Mouse (Mus musculus) activated CD4-positive, CD25-positive, alpha-beta regulatory T cell, adult 4 months (primary cell): ENCODE results near the gene Hist1h1d. TPM values are rescaled to one million over a fixed set of nuclear protein-coding genes. Genes with fewer than 3 reads are reported as not detected.
"Not testable (repeated sequence)": the region's sequence is repeated elsewhere in the genome, so short reads cannot be mapped to it uniquely, and the experiment has no call there.

Source experiments
- ATAC-seq: one replicate; pipeline ENCODE4 v1.8.0; 2017
- polyA plus RNA-seq, 2 experiments: library from polyadenylated mRNA; unstranded; fragments of 100-300 nt; shearing (Covaris generic); gene quantifications; one replicate each; pipeline ENCODE4 v1.2.1; 2017

Gene Hist1h1d
- polyA plus RNA-seq, 2 experiments from 2014 or later = 0.31 to 0.79 TPM

GRCm38 (mm10) chr13:23550761-23551145 is 2.3 kb upstream of the Hist1h1d start:
- ATAC-seq = no peak

DNA sequence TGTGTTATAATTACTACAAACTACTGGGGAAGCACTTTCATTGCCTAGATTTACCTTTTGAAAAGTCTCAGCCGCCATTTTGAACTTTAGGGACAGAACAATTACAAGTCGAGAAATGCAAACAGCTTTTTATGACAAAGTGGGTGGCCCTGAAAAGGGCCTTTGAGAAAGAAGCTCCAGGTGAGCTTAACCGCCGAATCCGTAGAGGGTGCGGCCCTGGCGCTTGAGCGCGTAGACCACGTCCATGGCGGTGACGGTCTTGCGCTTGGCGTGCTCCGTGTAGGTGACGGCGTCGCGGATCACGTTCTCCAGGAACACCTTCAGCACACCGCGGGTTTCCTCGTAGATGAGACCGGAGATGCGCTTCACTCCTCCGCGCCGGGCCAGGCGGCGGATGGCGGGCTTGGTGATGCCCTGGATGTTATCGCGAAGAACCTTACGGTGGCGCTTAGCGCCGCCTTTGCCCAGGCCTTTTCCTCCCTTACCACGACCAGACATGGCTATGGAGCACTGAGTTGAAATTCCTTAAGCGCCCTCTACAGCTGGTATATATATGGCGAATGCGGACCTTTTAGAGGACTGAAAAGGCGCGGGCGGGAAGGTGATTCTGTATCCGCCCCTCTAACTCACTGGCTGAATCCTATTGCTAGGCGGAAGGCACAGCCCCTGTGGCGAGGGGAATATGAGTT is 1.8 kb upstream of the Hist1h1d start, which contains the start of gene Hist1h4f:
Gene Hist1h4f, minus strand, starts transcription at position 503 of the 689 bp plus-strand sequence.
- ATAC-seq = peak; percentile 66

GRCm38 (mm10) chr13:23551931-23552914 is 839 bp upstream of the Hist1h1d start:
- no peak for ATAC-seq

- no peak for ATAC-seq
Measured at GRCm38 (mm10) chr13:23554393-23554792, 1.3 kb downstream of the Hist1h1d start.

DNA sequence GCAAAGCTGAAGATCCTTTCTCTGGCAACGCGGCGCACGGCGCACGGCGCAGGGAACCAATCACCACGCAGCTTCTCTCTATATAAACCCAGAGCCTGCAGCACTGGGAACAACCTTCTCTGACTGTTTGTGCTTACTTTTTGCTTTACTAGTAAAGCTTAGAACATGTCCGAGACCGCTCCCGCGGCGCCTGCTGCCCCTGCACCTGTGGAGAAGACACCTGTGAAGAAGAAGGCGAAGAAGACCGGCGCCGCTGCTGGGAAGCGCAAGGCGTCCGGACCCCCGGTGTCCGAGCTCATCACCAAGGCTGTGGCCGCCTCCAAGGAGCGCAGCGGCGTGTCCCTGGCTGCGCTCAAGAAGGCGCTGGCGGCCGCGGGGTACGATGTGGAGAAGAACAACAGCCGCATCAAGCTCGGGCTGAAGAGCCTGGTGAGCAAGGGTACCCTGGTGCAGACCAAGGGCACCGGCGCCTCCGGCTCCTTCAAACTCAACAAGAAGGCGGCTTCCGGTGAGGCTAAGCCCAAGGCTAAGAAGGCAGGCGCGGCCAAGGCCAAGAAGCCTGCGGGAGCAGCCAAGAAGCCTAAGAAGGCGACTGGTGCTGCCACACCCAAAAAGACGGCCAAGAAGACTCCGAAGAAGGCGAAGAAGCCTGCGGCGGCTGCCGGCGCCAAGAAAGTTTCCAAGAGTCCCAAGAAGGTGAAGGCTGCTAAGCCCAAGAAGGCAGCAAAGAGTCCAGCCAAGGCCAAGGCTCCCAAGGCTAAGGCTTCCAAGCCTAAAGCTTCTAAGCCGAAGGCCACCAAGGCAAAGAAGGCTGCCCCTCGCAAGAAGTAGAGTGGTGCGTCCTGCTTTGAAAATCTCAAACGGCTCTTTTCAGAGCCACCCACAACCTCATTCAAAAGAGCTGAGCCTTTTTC is 2.1 kb downstream of the Hist1h1d start:
- ATAC-seq = peak; percentile 62

- peak; percentile 66 for ATAC-seq
Measured at GRCm38 (mm10) chr13:23555839-23556416, 2.9 kb downstream of the Hist1h1d start.

- no peak for ATAC-seq
Measured at GRCm38 (mm10) chr13:23556906-23557305, 3.8 kb downstream of the Hist1h1d start.

DNA sequence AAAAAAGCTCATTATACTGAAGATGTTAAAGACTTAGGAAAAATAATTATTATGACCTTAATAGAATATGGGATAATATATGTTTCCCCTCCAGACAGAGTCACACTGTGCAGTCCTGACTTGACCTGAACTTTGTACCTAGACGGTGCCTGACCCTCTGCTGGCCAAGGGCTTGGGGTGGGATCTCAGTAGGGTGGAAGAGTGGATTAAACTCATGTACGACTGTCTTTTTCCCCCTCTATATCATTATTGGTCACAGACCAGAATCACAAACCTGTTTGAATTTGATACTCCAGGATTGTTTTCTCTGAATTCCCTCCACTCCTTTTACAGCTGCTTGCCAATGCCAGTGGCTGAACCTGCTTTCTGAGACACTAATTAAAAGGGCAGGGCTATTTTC is 7.6 kb downstream of the Hist1h1d start:
- ATAC-seq = not testable (repeated sequence)

DNA sequence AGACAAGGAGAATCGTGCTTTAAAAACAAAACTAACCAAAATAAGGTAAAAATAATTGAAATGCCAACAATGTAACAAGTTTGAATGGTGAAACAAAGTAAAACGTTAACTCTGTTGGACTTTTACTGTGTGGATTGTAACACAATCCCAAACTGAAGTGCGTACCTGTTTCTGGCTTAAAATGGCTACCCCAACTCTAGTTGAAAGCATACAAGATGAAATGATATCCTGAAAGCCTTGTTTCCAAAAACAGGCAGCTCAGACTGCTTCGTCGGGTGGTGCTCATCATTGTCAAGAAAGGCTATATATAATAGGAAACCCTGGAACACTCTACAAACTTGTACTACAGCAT is 8.4 kb downstream of the Hist1h1d start:
- ATAC-seq = not testable (repeated sequence)

GRCm38 (mm10) chr13:23561883-23562659 is 9.0 kb downstream of the Hist1h1d start, which contains the start of gene Hist1h3e:
Hist1h3e (minus strand) TSS chr13:23562369.
- ATAC-seq = peak; percentile 97

DNA sequence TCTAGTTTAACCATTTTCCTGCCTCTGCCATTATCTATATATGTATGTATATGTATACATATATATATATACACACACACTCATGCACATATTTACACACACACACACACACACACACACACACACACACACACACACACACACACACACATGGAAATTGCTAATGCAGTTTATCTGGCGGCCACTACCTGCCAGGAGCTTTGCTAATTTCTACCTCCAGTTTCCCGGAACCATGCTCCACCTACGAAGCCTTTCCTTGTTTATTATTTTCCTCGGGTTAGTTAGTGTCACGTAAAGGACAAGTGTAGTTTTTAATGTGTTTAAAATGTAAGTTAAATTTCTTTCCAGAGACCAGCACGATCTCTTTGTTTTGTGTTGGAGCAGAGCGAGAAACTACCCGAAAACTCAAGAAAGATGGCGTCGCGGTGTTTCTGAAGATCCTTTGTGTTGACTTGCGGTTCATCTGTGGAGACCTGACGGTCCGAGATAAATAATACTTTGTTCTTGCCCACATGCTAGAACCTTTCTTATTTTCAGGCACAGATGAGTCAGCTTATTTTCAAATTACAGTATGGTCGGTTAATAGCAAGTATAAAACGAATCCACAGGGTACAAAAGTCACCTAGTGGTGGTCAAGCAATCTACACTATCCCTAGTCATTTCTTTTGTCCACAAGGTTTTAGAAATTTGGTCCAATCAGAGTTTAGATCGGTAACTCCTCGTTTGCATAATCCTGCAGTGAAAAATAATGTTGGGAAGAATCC is 9.8 kb downstream of the Hist1h1d start:
- no peak for ATAC-seq

DNA sequence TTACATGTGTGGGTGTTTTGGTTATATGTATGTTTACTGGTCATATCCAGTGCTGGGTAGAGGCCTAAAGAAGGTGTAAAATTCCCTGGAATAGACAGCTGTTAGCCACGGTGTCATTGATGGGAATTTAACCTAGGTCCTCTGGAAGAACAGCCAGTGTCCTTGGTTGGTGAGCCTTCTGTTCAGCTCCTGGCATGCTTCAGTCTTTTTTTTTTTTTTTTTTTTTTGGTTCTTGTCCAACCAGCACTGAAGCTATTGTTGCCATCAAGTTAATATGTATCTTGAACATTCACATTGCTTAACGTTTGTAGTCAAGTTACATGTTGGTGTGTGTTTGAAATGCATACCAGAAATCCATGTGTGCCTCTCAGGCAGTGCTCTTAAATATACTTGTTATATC is 11.4 kb downstream of the Hist1h1d start:
- no peak for ATAC-seq

DNA sequence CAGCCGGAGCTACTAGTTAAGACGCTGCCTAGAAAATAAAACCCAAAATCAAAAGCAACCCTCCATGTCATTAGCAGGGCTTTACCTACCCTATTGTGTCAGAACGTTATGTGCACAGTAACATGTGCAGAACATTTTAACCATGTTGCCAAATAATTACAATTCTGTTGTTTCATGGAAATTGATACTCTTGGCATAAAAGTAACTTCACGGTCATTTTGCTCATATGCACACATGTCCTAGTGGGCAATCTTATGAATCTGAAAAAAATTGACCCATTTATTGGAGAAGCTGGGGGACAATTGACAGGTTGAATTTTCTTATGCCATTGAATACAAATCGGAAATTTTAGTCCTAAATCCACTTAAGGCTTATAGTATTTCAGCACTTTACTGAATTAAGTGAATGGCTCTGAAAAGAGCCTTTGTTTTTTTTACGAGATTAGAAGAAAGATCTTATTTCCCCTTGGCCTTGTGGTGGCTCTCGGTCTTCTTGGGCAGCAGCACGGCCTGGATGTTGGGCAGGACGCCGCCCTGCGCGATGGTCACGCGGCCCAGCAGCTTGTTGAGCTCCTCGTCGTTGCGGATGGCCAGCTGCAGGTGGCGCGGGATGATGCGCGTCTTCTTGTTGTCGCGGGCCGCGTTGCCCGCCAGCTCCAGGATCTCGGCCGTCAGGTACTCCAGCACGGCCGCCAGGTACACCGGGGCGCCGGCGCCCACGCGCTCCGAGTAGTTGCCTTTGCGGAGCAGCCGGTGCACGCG is 17.4 kb downstream of the Hist1h1d start:
- ATAC-seq = peak; percentile 9

GRCm38 (mm10) chr13:23571022-23571503 is 18.0 kb downstream of the Hist1h1d start, which contains the start of the genes Hist1h2ae and Hist1h2bg:
Hist1h2ae (minus strand) TSS chr13:23571220.
Hist1h2bg (plus strand) TSS chr13:23571396.
- peak; percentile 83 for ATAC-seq

- not testable (repeated sequence) for ATAC-seq
Measured at GRCm38 (mm10) chr13:23571504-23572217, 18.6 kb downstream of the Hist1h1d start.

- ATAC-seq = no peak
Measured at GRCm38 (mm10) chr13:23572218-23573033, 19.4 kb downstream of the Hist1h1d start.
